Mouse (Mus musculus): ENCODE measurements around the gene Crtc3.

DNA sequence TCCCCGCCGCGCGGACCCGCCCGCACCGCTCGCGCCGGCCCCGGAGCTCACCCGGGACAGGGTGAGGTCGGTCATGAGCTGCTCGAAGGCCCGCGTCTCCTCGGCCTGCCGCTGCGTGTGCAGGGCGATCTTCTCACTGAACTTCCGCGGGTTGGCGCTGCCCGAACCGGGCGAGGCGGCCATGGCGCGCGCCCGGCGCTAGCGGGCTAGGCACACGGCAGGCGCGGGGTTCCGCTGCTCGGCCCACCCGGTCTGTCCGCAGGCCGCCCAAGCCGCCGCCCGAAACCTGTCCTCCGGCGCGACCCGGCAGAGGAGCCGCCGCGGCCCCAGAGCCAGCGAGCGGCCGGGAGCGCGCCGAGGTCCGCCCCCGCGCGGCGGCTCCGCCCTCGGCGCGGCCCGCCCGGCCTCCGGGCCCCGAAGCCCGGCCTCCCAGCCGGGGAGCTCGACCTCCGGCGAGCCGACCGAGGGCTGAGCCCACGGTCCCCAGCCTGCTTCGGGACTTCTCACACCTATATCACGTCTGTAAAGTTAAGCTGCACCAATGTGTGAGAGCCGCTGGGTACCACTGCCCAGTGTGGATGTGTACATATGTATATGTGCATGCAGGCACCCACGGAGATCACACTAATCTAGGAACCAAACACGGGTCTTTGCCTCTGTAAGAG, at the start of gene Crtc3:
- TF ChIP-seq CTCF (IDR thresholded peaks at IDR 0.05; ENCODE audit: low read depth) (no peak), EP300 (IDR thresholded peaks at IDR 0.05; ENCODE audit: low read depth) (no peak)
